In genomic region chr8:82863041-82863744, GRCm38 (mm10) we compare ENCODE assay signal across 8 mouse cellular contexts. TPM values are rescaled to one million over a fixed set of nuclear protein-coding genes. Genes with fewer than 3 reads are reported as not detected.
A peak's percentile ranks its signal among the peaks of the same experiment; 100 is the strongest.
DNase-seq lines count a peak whose midpoint lies in the region; ATAC-seq and TF ChIP-seq lines count a peak whose summit lies in the region.

Gene Rnf150 (plus strand): TSS chr8:82863356.

- peak; percentile 52 to 94 for TF ChIP-seq CTCF in CH12.LX (conservative IDR thresholded peaks at IDR 0.05 in 1 of 2, IDR thresholded peaks at IDR 0.05 in 1 of 2; ENCODE audit: low read depth in 2 of 2, low read length in 2 of 2)
- peak; percentile 92 for TF ChIP-seq CTCF in forebrain, postnatal 0 days (IDR thresholded peaks at IDR 0.05; ENCODE audit: low read depth)
- TF ChIP-seq CTCF in lung, embryonic 14.5 days (IDR thresholded peaks at IDR 0.05; ENCODE audit: low read depth), result peak; percentile 88
- no peak for TF ChIP-seq CTCF in thymus, adult 2 months (IDR thresholded peaks at IDR 0.05; ENCODE audit: borderline replicate concordance, control insufficient read depth, extremely low read depth, insufficient read depth, low read length, poor library complexity)

- peak; percentile 85 for DNase-seq in CH12.LX (ENCODE audit: extremely low read depth)
- peak; percentile 90 for DNase-seq in forebrain, postnatal 0 days
- peak; percentile 88 for DNase-seq in heart, postnatal 4 days
- peak; percentile 79 to 83 for DNase-seq in layer of hippocampus, adult 8-10 months (ENCODE audit: low spot score in 2 of 2)
- DNase-seq in lung, embryonic 14.5 days, result peak; percentile 93
- peak; percentile 64 for DNase-seq in thymus, adult 2 months

- peak within 1 kb of the TSS; percentile 40 to 72 (median 67) for H3K4me3 ChIP-seq in CH12.LX (replicated peaks in 1 of 3; ENCODE audit: low read depth in 2 of 3, low read length in 2 of 3, poor library complexity in 1 of 3)
- H3K4me3 ChIP-seq in forebrain, postnatal 0 days (ENCODE audit: low read depth, low read length), result peak within 1 kb of the TSS; percentile 86
- peak within 1 kb of the TSS; percentile 70 for H3K4me3 ChIP-seq in lung, embryonic 14.5 days (ENCODE audit: low read depth, low read length)
- H3K4me3 ChIP-seq in thymus, adult 2 months (ENCODE audit: control insufficient read depth, insufficient read depth, low read length), result peak within 1 kb of the TSS; percentile 29

- no peak for TF ChIP-seq EP300 in CH12.LX (IDR thresholded peaks at IDR 0.05; ENCODE audit: low read length)

- dilution Hi-C loops in CH12.LX (cut with MboI; ENCODE audit: extremely low pct_ligation_motif_present, extremely low pct_unique_long_range_greater_than_20kb, low sequenced_read_pairs), result no loop called here

- peak within 1 kb of the TSS; percentile 46 for H3K9ac ChIP-seq in CH12.LX (ENCODE audit: insufficient read depth, low read depth)
- peak within 1 kb of the TSS; percentile 92 for H3K9ac ChIP-seq in forebrain, postnatal 0 days
- H3K9ac ChIP-seq in lung, embryonic 14.5 days, result peak within 1 kb of the TSS; percentile 74

- peak within 1 kb of the TSS; percentile 79 for H3K4me2 ChIP-seq in CH12.LX (ENCODE audit: insufficient read depth, low read depth, poor library complexity, severe bottlenecking)
- H3K4me2 ChIP-seq in forebrain, postnatal 0 days (ENCODE audit: low read depth), result peak within 1 kb of the TSS; percentile 73
- peak within 1 kb of the TSS; percentile 89 for H3K4me2 ChIP-seq in lung, embryonic 14.5 days

- peak; percentile 82 for ATAC-seq in cerebellum, adult (ENCODE audit: insufficient number of reproducible peaks, low FRiP score, low TSS enrichment)
- peak; percentile 93 for ATAC-seq in forebrain, postnatal 0 days
- ATAC-seq in lung, embryonic 14.5 days (ENCODE audit: insufficient read depth), result peak; percentile 86
- peak; percentile 60; the same call in 1 of the 2 replicates for ATAC-seq in neutrophil, adult 5-6 weeks (ENCODE audit: extremely low read depth, insufficient number of reproducible peaks, low FRiP score, poor library complexity, severe bottlenecking)

- H3K36me3 ChIP-seq in CH12.LX (replicated peaks in 1 of 2; ENCODE audit: control insufficient read depth in 1 of 2, insufficient read depth in 1 of 2, low read length in 1 of 2), result no peaks in the 10 kb centered on the region
- H3K36me3 ChIP-seq in forebrain, postnatal 0 days (ENCODE audit: insufficient read depth), result no peaks in the 10 kb centered on the region
- no peaks in the 10 kb centered on the region for H3K36me3 ChIP-seq in lung, embryonic 14.5 days (ENCODE audit: insufficient read depth)
- no peaks in the 10 kb centered on the region for H3K36me3 ChIP-seq in thymus, adult 2 months (ENCODE audit: control insufficient read depth, insufficient read depth, low read length)

- no peak for TF ChIP-seq POLR2A in CH12.LX (IDR thresholded peaks at IDR 0.05; ENCODE audit: low read depth, low read length)
- TF ChIP-seq POLR2A in thymus, adult 2 months (IDR thresholded peaks at IDR 0.05; ENCODE audit: control insufficient read depth, extremely low read depth, insufficient read depth, low read length, poor library complexity), result no peak

- H3K4me1 ChIP-seq in CH12.LX (ENCODE audit: control insufficient read depth in 1 of 2, insufficient read depth in 2 of 2), result peaks cover 0 to 8% of the 10 kb centered on the region in 2 experiments; a peak in 3 of 4 replicates
- H3K4me1 ChIP-seq in forebrain, postnatal 0 days (ENCODE audit: insufficient read depth), result peaks cover 15% of the 10 kb centered on the region
- no peaks in the 10 kb centered on the region for H3K4me1 ChIP-seq in lung, embryonic 14.5 days (ENCODE audit: insufficient read depth)
- peaks cover 6% of the 10 kb centered on the region for H3K4me1 ChIP-seq in thymus, adult 2 months (replicated peaks; ENCODE audit: control insufficient read depth, insufficient read depth, low read length)

- in situ Hi-C loops in CH12.LX (cut with MboI; ENCODE audit: low pct_ligation_motif_present, low pct_unique_long_range_greater_than_20kb, low sequenced_read_pairs), result loop anchor here (5.0 to 10.0 kb wide), 2 partner anchors 224 to 322 kb away; no protein-coding TSS in a partner anchor

- TF ChIP-seq RAD21 in CH12.LX (IDR thresholded peaks at IDR 0.05; ENCODE audit: low read depth, low read length), result peak; percentile 96

- no peak within 1 kb of the TSS for H3K27ac ChIP-seq in CH12.LX (ENCODE audit: insufficient read depth, low read depth)
- H3K27ac ChIP-seq in forebrain, postnatal 0 days (ENCODE audit: low read depth, low read length), result peak within 1 kb of the TSS; percentile 94
- H3K27ac ChIP-seq in lung, embryonic 14.5 days (ENCODE audit: low read depth), result peak within 1 kb of the TSS; percentile 78
- no peak within 1 kb of the TSS for H3K27ac ChIP-seq in thymus, adult 2 months (ENCODE audit: control insufficient read depth, insufficient read depth, low read length)

- peaks cover 5% of the 10 kb centered on the region for H3K27me3 ChIP-seq in CH12.LX (replicated peaks)
- H3K27me3 ChIP-seq in forebrain, postnatal 0 days (ENCODE audit: insufficient read depth, low read length), result no peaks in the 10 kb centered on the region
- H3K27me3 ChIP-seq in lung, embryonic 14.5 days (ENCODE audit: insufficient read depth, low read length), result no peaks in the 10 kb centered on the region
- no peaks in the 10 kb centered on the region; the same call in 1 of the 2 replicates for H3K27me3 ChIP-seq in thymus, adult 2 months (ENCODE audit: control insufficient read depth, insufficient read depth, low read length)

- 3% methylated on average over 38 of the region's 39 CpGs for WGBS in forebrain, postnatal 0 days
- under 1% methylated on average over 35 of the region's 39 CpGs for WGBS in lung, embryonic 14.5 days
- WGBS in thymus, adult 2 months, result under 1% methylated on average over 39 of the region's 39 CpGs

- H3K9me3 ChIP-seq in CH12.LX (replicated peaks; ENCODE audit: low read length), result no peaks in the 10 kb centered on the region
- no peaks in the 10 kb centered on the region for H3K9me3 ChIP-seq in forebrain, postnatal 0 days (ENCODE audit: low read length)
- no peaks in the 10 kb centered on the region for H3K9me3 ChIP-seq in lung, embryonic 14.5 days (ENCODE audit: low read depth, low read length)

- H3K79me2 ChIP-seq in CH12.LX (replicated peaks; ENCODE audit: control insufficient read depth, extremely low read depth, insufficient read depth, poor library complexity, severe bottlenecking), result no peaks in the 10 kb centered on the region

TF ChIP-seq in CH12.LX, 34 proteins besides CTCF, POLR2A, EP300 and RAD21:
- TF ChIP-seq NRF1 (IDR thresholded peaks at IDR 0.05; ENCODE audit: low read depth, low read length), result 0 out of 2 replicates have a peak, but pooled peaks have one; percentile 28
- no peak for TF ChIP-seq ZKSCAN1 (IDR thresholded peaks at IDR 0.05; ENCODE audit: borderline replicate concordance, low read depth, low read length)
- TF ChIP-seq MEF2A (IDR thresholded peaks at IDR 0.05; ENCODE audit: borderline replicate concordance, low read depth, low read length), result peak; percentile 52; the same call in 1 of the 2 replicates
- peak; percentile 73 for TF ChIP-seq MAZ (IDR thresholded peaks at IDR 0.05; ENCODE audit: low read depth, low read length)
- TF ChIP-seq UBTF (IDR thresholded peaks at IDR 0.05; ENCODE audit: low read depth, low read length), result peak; percentile 13; the same call in 1 of the 2 replicates
- no peak for TF ChIP-seq TBP (conservative IDR thresholded peaks at IDR 0.05; ENCODE audit: low read depth, low read length)
- TF ChIP-seq MAX (IDR thresholded peaks at IDR 0.05; ENCODE audit: low read length), result peak; percentile 56; the same call in 1 of the 2 replicates
- peak; percentile 34; the same call in 1 of the 2 replicates for TF ChIP-seq IRF4 (IDR thresholded peaks at IDR 0.05; ENCODE audit: low read depth, low read length)
- TF ChIP-seq KAT2A (IDR thresholded peaks at IDR 0.05; ENCODE audit: insufficient replicate concordance, low read length), result no peak
- TF ChIP-seq ZC3H11A (IDR thresholded peaks at IDR 0.05; ENCODE audit: low read depth, low read length), result peak; percentile 88
- 0 out of 2 replicates have a peak, but pooled peaks have one; percentile 28 for TF ChIP-seq RCOR1 (conservative IDR thresholded peaks at IDR 0.05; ENCODE audit: low read depth, low read length)
- no peak for TF ChIP-seq USF1 (IDR thresholded peaks at IDR 0.05; ENCODE audit: low read depth, low read length)
- no peak for TF ChIP-seq JUND (conservative IDR thresholded peaks at IDR 0.05; ENCODE audit: low read depth, low read length)
- TF ChIP-seq SIN3A (IDR thresholded peaks at IDR 0.05; ENCODE audit: low read length), result peak; percentile 79
- TF ChIP-seq MXI1 (IDR thresholded peaks at IDR 0.05; ENCODE audit: low read depth, low read length), result 0 out of 2 replicates have a peak, but pooled peaks have one; percentile 33
- no peak for TF ChIP-seq USF2 (conservative IDR thresholded peaks at IDR 0.05; ENCODE audit: low read depth, low read length)
- TF ChIP-seq HCFC1 (IDR thresholded peaks at IDR 0.05; ENCODE audit: low read depth, low read length), result 0 out of 2 replicates have a peak, but pooled peaks have one; percentile 16
- TF ChIP-seq NELFE (IDR thresholded peaks at IDR 0.05; ENCODE audit: low read depth, low read length), result peak; percentile 21; the same call in 1 of the 2 replicates
- TF ChIP-seq MYC (IDR thresholded peaks at IDR 0.05; ENCODE audit: low read depth, low read length), result peak; percentile 46; the same call in 1 of the 2 replicates
- TF ChIP-seq BHLHE40 (IDR thresholded peaks at IDR 0.05; ENCODE audit: low read depth, low read length), result peak; percentile 76
- peak; percentile 18; the same call in 1 of the 2 replicates for TF ChIP-seq ETS1 (conservative IDR thresholded peaks at IDR 0.05; ENCODE audit: low read depth, low read length)
- TF ChIP-seq TCF12 (IDR thresholded peaks at IDR 0.05; ENCODE audit: low read depth, low read length), result 0 out of 2 replicates have a peak, but pooled peaks have one; percentile 44
- peak; percentile 97 for TF ChIP-seq SMC3 (IDR thresholded peaks at IDR 0.05; ENCODE audit: low read depth, low read length)
- no peak for TF ChIP-seq CHD2 (IDR thresholded peaks at IDR 0.05; ENCODE audit: low read length)

RNA-seq across cellular contexts. Expression of gene Rnf150, which starts in this region (rescaled TPM):
- total RNA-seq in CH12.LX (2012; rRNA removed), result 0.08 and 0.13 TPM in 2 replicates
- total RNA-seq in CH12.LX (2014; rRNA removed), result 0.32 and 0.39 TPM in 2 replicates
- polyA plus RNA-seq in CH12.LX (2012; ENCODE audit: insufficient read length, low read depth), result 0.31 and 0.50 TPM in 2 replicates
- 10.2 and 12.3 TPM in 2 replicates for total RNA-seq in forebrain, postnatal 0 days (2014; rRNA removed)
- polyA plus RNA-seq in forebrain, postnatal 0 days (2015; fragmentation: Nextera tagmentation; extraction: Ambion mirVana), result 0.67 and 1.3 TPM in 2 replicates
- 1 to 10 TPM; 8.8 TPM for total RNA-seq in heart, postnatal 4 days (2021)
- total RNA-seq in layer of hippocampus, adult 8-10 months (2022), result 10 to 100 TPM; 46.3 to 55.5 (median 49.9) TPM
- polyA plus RNA-seq in lung, embryonic 14.5 days (2014; fragmentation: Nextera tagmentation; extraction: Ambion mirVana), result 1.2 and 1.4 TPM in 2 replicates
- total RNA-seq in neutrophil, adult 5-6 weeks (2017), result 0.12 and 0.23 TPM in 2 replicates
- 1.4 and 1.5 TPM in 2 replicates for polyA plus RNA-seq in thymus, adult 2 months (2012; rRNA removed)

Comparison
In these comparisons a context has a peak if more than half of its experiments do, and no peak if none do; other contexts are left out.
1. Peak in DNase-seq, H3K4me3 ChIP-seq, H3K9ac ChIP-seq and H3K4me2 ChIP-seq in CH12.LX; RNA of the gene not detected or under 1 TPM.
2. Peak in ATAC-seq in neutrophil, adult 5-6 weeks; RNA of the gene not detected or under 1 TPM.
3. H3K27ac ChIP-seq: peak in forebrain, postnatal 0 days (single experiment) and lung, embryonic 14.5 days (single experiment); none in CH12.LX (single experiment) and thymus, adult 2 months (single experiment).
4. H3K4me3 ChIP-seq: peak in every context shown above with its lines; median percentile 86 in forebrain, postnatal 0 days; 70 in lung, embryonic 14.5 days; 67 in CH12.LX; 29 in thymus, adult 2 months.
5. Peak in every context shown above with its lines, with median percentiles within 50 percentile points of each other: DNase-seq, H3K4me2 ChIP-seq, H3K9ac ChIP-seq and ATAC-seq.